Mouse (Mus musculus) heart, embryonic 16.5 days (tissue): ENCODE data around the gene Nubp2. TPM values are rescaled to one million over a fixed set of nuclear protein-coding genes. Genes with fewer than 3 reads are reported as not detected.

Experiments
- ATAC-seq: fragments of 200-750 bp; cut with Nextera tagmentation; replicated peaks from 2 replicates; pipeline ENCODE4 v1.8.0; 2017; ENCODE audit warnings: moderate number of reproducible peaks; ENCODE audit not compliant: insufficient read depth, low FRiP score; ENCODE audit errors: extremely low read depth
- H3K27ac ChIP-seq: fragments of 300-500 bp; sonication (generic); 2 replicates; pipeline ENCODE4 v1.5.1; 2014; ENCODE audit warnings: mild to moderate bottlenecking, low read length, control low read depth, moderate library complexity
- H3K27me3 ChIP-seq: fragments of 300-500 bp; sonication (generic); 2 replicates; pipeline ENCODE4 v1.6.1; 2014; ENCODE audit warnings: low read length, mixed read lengths; ENCODE audit not compliant: control insufficient read depth, insufficient read depth
- H3K36me3 ChIP-seq: fragments of 300-500 bp; sonication (generic); 2 replicates; pipeline ENCODE4 v1.6.1; 2014; ENCODE audit not compliant: control insufficient read depth, insufficient read depth
- H3K4me1 ChIP-seq: fragments of 300-500 bp; sonication (generic); 2 replicates; pipeline ENCODE4 v1.6.1; 2014; ENCODE audit warnings: low read length, mixed read lengths; ENCODE audit not compliant: control insufficient read depth, insufficient read depth
- H3K4me2 ChIP-seq: fragments of 300-500 bp; sonication (generic); 2 replicates; pipeline ENCODE4 v1.6.1; 2014; ENCODE audit warnings: low read depth, mild to moderate bottlenecking, control low read depth, low read length
- H3K4me3 ChIP-seq: fragments of 300-500 bp; sonication (generic); 2 replicates; pipeline ENCODE4 v1.5.1; 2014; ENCODE audit warnings: mild to moderate bottlenecking, control low read depth, low read length
- H3K9ac ChIP-seq: fragments of 300-500 bp; sonication (generic); 2 replicates; pipeline ENCODE4 v1.6.1; 2014; ENCODE audit warnings: low read length, control low read depth
- H3K9me3 ChIP-seq: fragments of 300-500 bp; sonication (generic); replicated peaks from 2 replicates; pipeline ENCODE4 v1.6.1; 2016; ENCODE audit warnings: low read length; ENCODE audit not compliant: control insufficient read depth
- WGBS: fragments of 180-500 bp; shearing (Covaris S2); extraction: QIAGEN DNeasy Blood & Tissue Kit; methylation state at CpG from one replicate; pipeline ENCODE4 v1.1.7; 2014; 5-methylcytosine and 5-hydroxymethylcytosine counted together
- polyA plus RNA-seq: library from polyadenylated mRNA; unstranded; fragments of >200 nt; fragmentation: Nextera tagmentation; extraction: Ambion mirVana; gene quantifications from 2 replicates; pipeline ENCODE4 v1.2.1, GENCODE M21; 2015

Gene Nubp2
- polyA plus RNA-seq, 1 experiment from 2014 or later, result 38.3 TPM

DNA sequence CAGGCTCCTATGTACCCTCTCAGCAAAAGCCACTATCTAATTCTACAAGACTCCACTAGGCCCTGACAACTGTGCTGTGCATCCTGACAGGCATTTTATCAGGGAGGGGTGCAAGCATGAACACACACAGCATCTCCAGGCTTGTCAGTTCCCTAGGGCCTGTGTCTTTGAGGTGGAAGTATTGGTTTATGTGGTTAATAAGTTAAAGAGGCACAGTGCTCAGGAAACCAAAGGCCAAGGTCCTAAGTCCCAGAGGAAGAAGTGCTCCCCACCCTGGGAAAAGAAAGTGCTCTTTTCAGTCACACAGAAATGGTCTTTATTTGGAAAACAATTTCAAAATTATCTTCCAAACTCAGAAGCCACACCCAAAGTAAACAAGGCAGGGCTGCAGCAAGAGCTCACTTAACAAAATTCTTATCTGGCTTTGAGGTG, 37.5 kb downstream of the Nubp2 start:
- Histone ChIP-seq H3K36me3 (peaks cover 5% of the 10 kb centered on the region; the same call in 1 of the 2 replicates), H3K4me3 (peak overlapping the region; percentile 46), H3K9ac (peak overlapping the region; percentile 83), H3K27ac (peak overlapping the region; percentile 72), H3K4me2 (peak overlapping the region; percentile 84), H3K27me3 (no peaks in the 10 kb centered on the region; the same call in 1 of the 2 replicates), H3K4me1 (peaks cover 20% of the 10 kb centered on the region), H3K9me3 (no peaks in the 10 kb centered on the region)
- no peak for ATAC-seq

DNA sequence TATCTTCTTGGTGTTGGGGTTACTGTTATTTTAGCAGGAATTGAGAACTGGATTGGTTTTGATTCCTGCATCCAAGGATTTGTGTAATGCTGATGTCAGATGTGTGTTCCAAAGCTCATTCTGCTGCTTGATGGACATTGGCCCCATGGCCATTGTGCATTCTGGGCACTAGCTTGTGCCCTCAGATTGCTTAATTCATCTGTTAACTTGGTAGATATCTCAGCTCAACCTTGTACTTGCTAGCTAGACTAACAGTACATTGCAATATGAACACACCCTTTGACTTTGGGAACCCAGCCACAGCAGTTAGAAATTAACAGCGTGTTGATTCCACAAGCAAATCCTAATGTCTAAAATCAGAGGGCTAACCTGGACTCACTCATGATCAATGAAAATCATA, 38.8 kb downstream of the Nubp2 start:
- no peak overlapping the region for H3K4me3 ChIP-seq
- WGBS, result 98% methylated on average over 1 of the region's 1 CpGs

DNA sequence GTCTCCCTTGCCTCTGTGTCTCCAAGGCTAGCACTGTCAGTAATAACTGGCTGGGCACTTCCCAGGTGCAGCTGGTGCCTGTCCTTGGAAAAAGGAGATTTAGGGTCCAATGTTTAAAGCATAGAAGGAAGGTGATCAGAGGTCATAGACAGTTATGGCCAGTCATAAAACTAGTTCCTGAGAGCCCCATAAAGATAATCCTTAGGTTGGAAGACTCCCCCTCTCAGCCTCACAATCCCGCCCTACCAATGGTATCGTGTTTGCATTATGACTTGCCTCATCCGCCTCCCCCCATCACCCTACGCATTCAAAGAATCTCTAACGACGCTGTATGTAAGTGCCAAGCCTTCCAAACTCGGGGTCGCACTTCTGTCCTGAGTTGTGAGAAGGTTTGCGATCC, 41.6 kb downstream of the Nubp2 start:
- ATAC-seq, result no peak
- Histone ChIP-seq H3K4me2 (peak overlapping the region; percentile 58), H3K4me1 (peaks cover 12% of the 10 kb centered on the region), H3K9me3 (no peaks in the 10 kb centered on the region), H3K27ac (0 out of 2 replicates have a peak overlapping the region, but pooled peaks have one; percentile 9), H3K4me3 (0 out of 2 replicates have a peak overlapping the region, but pooled peaks have one; percentile 7), H3K27me3 (peaks cover 5% of the 10 kb centered on the region; the same call in 1 of the 2 replicates), H3K36me3 (no peaks in the 10 kb centered on the region), H3K9ac (peak overlapping the region; percentile 39; the same call in 1 of the 2 replicates)
- 41% methylated on average over 9 of the region's 9 CpGs for WGBS

More for the DNA sequence above, 38.8 kb downstream of the Nubp2 start:
- no peak for ATAC-seq
- H3K27ac ChIP-seq, result no peak overlapping the region
- H3K36me3 ChIP-seq, result no peaks in the 10 kb centered on the region
- no peak overlapping the region for H3K4me2 ChIP-seq
- H3K27me3 ChIP-seq, result no peaks in the 10 kb centered on the region; the same call in 1 of the 2 replicates
- no peak overlapping the region for H3K9ac ChIP-seq
- no peaks in the 10 kb centered on the region for H3K9me3 ChIP-seq
- H3K4me1 ChIP-seq, result peaks cover 20% of the 10 kb centered on the region

DNA sequence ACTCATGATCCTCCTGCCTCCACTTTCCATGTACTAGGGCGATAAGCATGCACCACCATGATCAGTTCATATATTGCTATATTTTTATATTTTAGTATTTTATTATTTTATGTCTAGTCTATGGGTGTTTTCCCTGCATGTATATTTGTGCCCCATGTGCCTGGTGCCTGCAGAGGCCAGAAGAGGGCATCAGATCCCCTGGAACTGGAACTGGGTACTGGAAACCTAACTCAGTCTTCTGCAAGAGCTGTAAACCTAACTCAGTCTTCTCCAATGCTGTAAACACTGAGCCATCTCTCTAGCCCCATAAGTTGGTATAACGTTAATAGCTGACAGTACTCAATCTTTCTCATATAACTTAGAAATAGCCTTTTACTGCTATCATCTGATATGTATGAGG, 43.5 kb downstream of the Nubp2 start:
- WGBS, result 50% methylated on average over 2 of the region's 2 CpGs
- no peak overlapping the region for H3K4me2 ChIP-seq
- no peak overlapping the region for H3K4me3 ChIP-seq
- H3K9ac ChIP-seq, result no peak overlapping the region
- no peaks in the 10 kb centered on the region for H3K36me3 ChIP-seq
- ATAC-seq, result no peak
- H3K27me3 ChIP-seq, result peaks cover 5% of the 10 kb centered on the region
- no peak overlapping the region for H3K27ac ChIP-seq
- H3K9me3 ChIP-seq, result no peaks in the 10 kb centered on the region
- H3K4me1 ChIP-seq, result peaks cover 6% of the 10 kb centered on the region

DNA sequence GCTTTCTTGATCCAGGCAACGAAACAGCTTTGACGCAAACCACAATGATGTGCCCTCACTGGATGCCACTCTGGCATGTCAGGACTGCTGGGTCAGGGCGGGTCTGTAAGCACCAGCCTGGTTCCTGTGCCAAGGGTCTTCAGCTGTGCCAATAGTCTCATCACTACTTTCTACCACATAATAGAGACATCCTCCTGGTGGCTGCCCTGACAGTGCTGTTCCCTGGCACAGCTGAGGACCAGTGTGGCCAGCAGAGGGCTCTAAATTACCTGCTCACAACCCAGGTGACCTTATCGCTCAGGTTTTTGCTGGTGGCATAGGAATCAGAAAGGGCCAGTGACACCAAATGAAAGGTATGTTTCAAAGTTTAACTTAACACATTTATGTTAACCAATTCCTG, 45.0 kb downstream of the Nubp2 start:
- Histone ChIP-seq H3K9ac (no peak overlapping the region), H3K4me2 (no peak overlapping the region), H3K27me3 (peaks cover 5% of the 10 kb centered on the region), H3K4me1 (peaks cover 6% of the 10 kb centered on the region), H3K27ac (no peak overlapping the region), H3K9me3 (no peaks in the 10 kb centered on the region), H3K36me3 (no peaks in the 10 kb centered on the region), H3K4me3 (no peak overlapping the region)
- ATAC-seq, result no peak
- WGBS, result 48% methylated on average over 4 of the region's 4 CpGs

DNA sequence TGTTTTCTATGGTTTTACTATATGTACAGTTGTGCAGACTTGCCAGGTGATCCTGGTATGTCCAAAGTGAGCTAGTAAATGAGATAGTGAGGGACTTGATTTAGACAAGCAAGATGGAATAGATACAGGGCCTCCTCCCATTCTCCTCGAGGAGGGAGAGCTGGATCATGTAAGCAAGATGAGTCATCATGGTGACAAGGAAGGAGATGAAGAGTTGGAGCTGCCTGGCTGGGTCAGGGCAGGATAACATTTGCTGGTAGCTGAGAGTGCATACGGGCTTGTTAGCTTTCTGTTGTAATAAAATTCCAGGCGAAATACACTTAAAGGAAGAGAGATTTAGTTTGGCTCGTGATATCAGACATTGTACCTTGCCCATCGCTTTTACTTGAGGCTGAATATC, 45.8 kb downstream of the Nubp2 start:
- 47% methylated on average over 5 of the region's 5 CpGs for WGBS
- no peak overlapping the region for H3K27ac ChIP-seq
- H3K36me3 ChIP-seq, result no peaks in the 10 kb centered on the region
- H3K4me2 ChIP-seq, result no peak overlapping the region
- no peak for ATAC-seq
- peaks cover 6% of the 10 kb centered on the region for H3K4me1 ChIP-seq
- H3K9ac ChIP-seq, result no peak overlapping the region
- no peak overlapping the region for H3K4me3 ChIP-seq
- H3K9me3 ChIP-seq, result no peaks in the 10 kb centered on the region
- peaks cover 5% of the 10 kb centered on the region for H3K27me3 ChIP-seq

DNA sequence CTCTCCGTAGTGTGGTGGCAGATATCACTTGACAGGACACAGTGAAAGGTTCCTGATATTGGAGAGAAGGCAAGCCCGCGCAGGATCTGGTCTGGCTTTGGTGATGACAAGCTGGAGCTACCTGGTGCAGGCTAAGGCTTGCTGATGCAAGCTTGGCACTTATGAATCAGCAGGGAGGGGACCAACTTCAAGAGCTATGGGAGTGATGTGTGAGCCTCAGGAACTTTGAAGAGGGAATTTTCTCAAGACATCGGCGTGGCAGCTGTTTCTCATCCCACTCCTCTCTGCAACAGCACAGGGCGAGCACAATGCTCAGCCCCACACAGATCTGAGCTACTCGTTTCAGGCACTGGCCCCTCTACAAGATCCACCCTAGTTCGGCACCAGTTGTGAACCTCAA, 46.3 kb downstream of the Nubp2 start, which contains the start of gene Hagh:
Gene Hagh (plus strand): TSS at position 302 of the 400 bp plus-strand sequence.
- Histone ChIP-seq H3K9me3 (no peaks in the 10 kb centered on the region), H3K27ac (no peak within 1 kb of the TSS), H3K4me3 (no peak within 1 kb of the TSS), H3K27me3 (peaks cover 5% of the 10 kb centered on the region), H3K36me3 (no peaks in the 10 kb centered on the region), H3K4me1 (peaks cover 3% of the 10 kb centered on the region), H3K9ac (no peak within 1 kb of the TSS), H3K4me2 (no peak within 1 kb of the TSS)
- 46% methylated on average over 8 of the region's 8 CpGs for WGBS
- no peak for ATAC-seq

Other genes starting within 250 kb of the Nubp2 start
- 50.8 and 63.9 TPM in 2 replicates for gene Slc9a3r2, start 236.0 kb downstream of the Nubp2 start, polyA plus RNA-seq
- 0.62 TPM in 1 of 2 replicates, not detected in the other for gene Npw, start 227.9 kb downstream of the Nubp2 start, polyA plus RNA-seq
- gene Zfp598, start 216.7 kb downstream of the Nubp2 start, polyA plus RNA-seq, result 11.9 and 17.0 TPM in 2 replicates
- gene Syngr3, start 196.4 kb downstream of the Nubp2 start, polyA plus RNA-seq, result 0.60 and 0.67 TPM in 2 replicates
- gene Gfer, start 190.2 kb downstream of the Nubp2 start, polyA plus RNA-seq, result 27.6 and 29.7 TPM in 2 replicates
- gene Noxo1, start 190.1 kb downstream of the Nubp2 start, polyA plus RNA-seq, result 0.97 and 1.2 TPM in 2 replicates
- 44.3 and 47.5 TPM in 2 replicates for gene Tbl3, start 178.7 kb downstream of the Nubp2 start, polyA plus RNA-seq
- gene Rnf151, start 168.3 kb downstream of the Nubp2 start, polyA plus RNA-seq, result not detected in 2 replicates
- gene Rps2, start 168.2 kb downstream of the Nubp2 start, polyA plus RNA-seq, result 843 and 891 TPM in 2 replicates
- gene Ndufb10, start 161.9 kb downstream of the Nubp2 start, polyA plus RNA-seq, result 570 and 615 TPM in 2 replicates
- 1.7 and 2.4 TPM in 2 replicates for gene Rpl3l, start 158.5 kb downstream of the Nubp2 start, polyA plus RNA-seq
- gene Msrb1, start 149.7 kb downstream of the Nubp2 start, polyA plus RNA-seq, result 19.0 and 21.2 TPM in 2 replicates
- gene Hs3st6, start 133.4 kb downstream of the Nubp2 start, polyA plus RNA-seq, result 0.21 and 0.36 TPM in 2 replicates
- not detected in 2 replicates for gene Meiob, start 82.1 kb downstream of the Nubp2 start, polyA plus RNA-seq
- 69.1 and 71.8 TPM in 2 replicates for gene Hagh, start 46.2 kb downstream of the Nubp2 start, polyA plus RNA-seq
- 50.2 and 59.9 TPM in 2 replicates for gene Fahd1, start 36.0 kb downstream of the Nubp2 start, polyA plus RNA-seq
- 0.40 and 0.70 TPM in 2 replicates for gene Igfals, start 20.4 kb downstream of the Nubp2 start, polyA plus RNA-seq
- 33.7 and 34.0 TPM in 2 replicates for gene Spsb3, start 294 bp upstream of the Nubp2 start, polyA plus RNA-seq
- gene Eme2, start 8.7 kb upstream of the Nubp2 start, polyA plus RNA-seq, result 18.2 and 20.4 TPM in 2 replicates
- 86.8 and 94.8 TPM in 2 replicates for gene Mrps34, start 8.8 kb upstream of the Nubp2 start, polyA plus RNA-seq
- gene Nme3, start 10.2 kb upstream of the Nubp2 start, polyA plus RNA-seq, result 38.2 and 42.1 TPM in 2 replicates
- 30.1 and 33.0 TPM in 2 replicates for gene Mapk8ip3, start 50.6 kb upstream of the Nubp2 start, polyA plus RNA-seq
- 79.3 and 82.5 TPM in 2 replicates for gene Jpt2, start 74.3 kb upstream of the Nubp2 start, polyA plus RNA-seq
- gene Cramp1l, start 129.4 kb upstream of the Nubp2 start, polyA plus RNA-seq, result 3.9 and 4.2 TPM in 2 replicates
- 11.6 TPM in 2 replicates for gene Ift140, start 129.7 kb upstream of the Nubp2 start, polyA plus RNA-seq
- 26.7 and 36.1 TPM in 2 replicates for gene Tmem204, start 197.2 kb upstream of the Nubp2 start, polyA plus RNA-seq
- gene Telo2, start 229.6 kb upstream of the Nubp2 start, polyA plus RNA-seq, result 31.3 and 31.7 TPM in 2 replicates
- gene Ptx4, start 234.4 kb upstream of the Nubp2 start, polyA plus RNA-seq, result 0.20 and 0.24 TPM in 2 replicates
- 16.1 and 19.2 TPM in 2 replicates for gene Clcn7, start 247.0 kb upstream of the Nubp2 start, polyA plus RNA-seq